Mouse (Mus musculus) kidney, postnatal 0 days (tissue): ENCODE results near the gene Ppt2. TPM values are rescaled to one million over a fixed set of nuclear protein-coding genes. Genes with fewer than 3 reads are reported as not detected.

ENCODE experiments used
- ATAC-seq: fragments of 200-750 bp; cut with Nextera tagmentation; replicated peaks from 2 replicates; pipeline ENCODE4 v1.8.0; 2017; ENCODE audit warnings: low read depth, moderate number of reproducible peaks, moderate TSS enrichment, moderate library complexity; ENCODE audit not compliant: low FRiP score
- DNase-seq: peaks from one replicate; pipeline ENCODE4 v3.0.0-alpha.2; 2016; ENCODE audit warnings: low spot score
- H3K27ac ChIP-seq: fragments of 300-500 bp; sonication (generic); 2 replicates; pipeline ENCODE4 v1.5.1; 2014; ENCODE audit warnings: mild to moderate bottlenecking
- H3K27me3 ChIP-seq: fragments of 300-500 bp; sonication (generic); 2 replicates; pipeline ENCODE4 v1.6.1; 2014; ENCODE audit warnings: low read length, mixed read lengths; ENCODE audit not compliant: insufficient read depth
- H3K36me3 ChIP-seq: fragments of 300-500 bp; sonication (generic); 2 replicates; pipeline ENCODE4 v1.6.1; 2014; ENCODE audit warnings: low read length, mixed read lengths; ENCODE audit not compliant: insufficient read depth
- H3K4me1 ChIP-seq: fragments of 300-500 bp; sonication (generic); replicated peaks from 2 replicates; pipeline ENCODE4 v1.6.1; 2014; ENCODE audit warnings: antibody characterized with exemption, low read length, mixed read lengths; ENCODE audit not compliant: insufficient read depth
- H3K4me2 ChIP-seq: fragments of 300-500 bp; sonication (generic); 2 replicates; pipeline ENCODE4 v1.6.1; 2014; ENCODE audit warnings: mild to moderate bottlenecking, low read length, moderate library complexity, mixed read lengths
- H3K4me3 ChIP-seq: fragments of 300-500 bp; sonication (generic); replicated peaks from 2 replicates; pipeline ENCODE4 v1.5.1; 2014; ENCODE audit warnings: low read depth, low read length
- H3K9ac ChIP-seq: fragments of 300-500 bp; sonication (generic); 2 replicates; pipeline ENCODE4 v1.6.1; 2014; ENCODE audit warnings: low read depth, low read length
- H3K9me3 ChIP-seq: fragments of 300-500 bp; sonication (generic); replicated peaks from 2 replicates; pipeline ENCODE4 v1.6.1; 2016; ENCODE audit warnings: low read length, inconsistent platforms, mixed read lengths
- CTCF ChIP-seq: IDR thresholded peaks from 2 replicates; pipeline ENCODE4 v1.5.1; 2016; ENCODE audit warnings: antibody characterized with exemption, low read depth, mild to moderate bottlenecking, moderate library complexity
- WGBS: fragments of 180-500 bp; shearing (Covaris S2); extraction: QIAGEN DNeasy Blood & Tissue Kit; methylation state at CpG from one replicate; pipeline ENCODE4 v1.1.7; 2014; 5-methylcytosine and 5-hydroxymethylcytosine counted together
- polyA plus RNA-seq: library from polyadenylated mRNA; unstranded; fragments of >200 nt; fragmentation: Nextera tagmentation; extraction: Ambion mirVana; gene quantifications from 2 replicates; pipeline ENCODE4 v1.2.1, GENCODE M21; 2015

Ppt2 gene
- polyA plus RNA-seq, 1 experiment from 2014 or later = 62.9 TPM

DNA sequence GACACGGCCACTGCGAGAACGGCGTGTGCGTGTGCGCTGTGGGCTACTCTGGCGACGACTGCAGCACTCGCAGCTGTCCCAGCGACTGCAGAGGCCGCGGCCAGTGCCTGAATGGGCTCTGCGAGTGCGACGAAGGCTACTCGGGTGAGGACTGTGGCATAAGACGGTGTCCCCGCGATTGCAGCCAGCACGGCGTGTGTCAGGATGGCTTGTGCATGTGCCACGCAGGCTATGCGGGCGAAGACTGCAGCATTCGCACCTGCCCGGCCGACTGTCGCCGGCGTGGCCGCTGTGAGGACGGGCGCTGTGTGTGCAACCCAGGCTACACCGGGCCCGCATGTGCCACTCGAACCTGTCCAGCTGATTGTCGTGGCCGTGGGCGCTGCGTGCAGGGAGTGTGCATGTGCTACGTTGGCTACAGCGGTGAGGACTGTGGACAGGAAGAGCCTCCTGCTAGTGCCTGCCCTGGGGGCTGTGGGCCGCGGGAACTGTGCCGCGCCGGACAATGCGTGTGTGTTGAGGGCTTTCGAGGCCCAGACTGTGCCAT lies 44.0 kb upstream of the Ppt2 start:
- 37% methylated on average over 49 of the region's 49 CpGs for WGBS
- DNase-seq = no peak
- ATAC-seq = no peak
- H3K27ac ChIP-seq = no peak overlapping the region
- H3K4me3 ChIP-seq = peak overlapping the region; percentile 29
- peaks cover 32% of the 10 kb centered on the region for H3K27me3 ChIP-seq
- no peaks in the 10 kb centered on the region for H3K9me3 ChIP-seq
- peak overlapping the region; percentile 50 for H3K4me2 ChIP-seq
- H3K9ac ChIP-seq = no peak overlapping the region
- H3K4me1 ChIP-seq = peaks cover 13% of the 10 kb centered on the region; the same call in 1 of the 2 replicates
- TF ChIP-seq CTCF = no peak
- H3K36me3 ChIP-seq = no peaks in the 10 kb centered on the region

DNA sequence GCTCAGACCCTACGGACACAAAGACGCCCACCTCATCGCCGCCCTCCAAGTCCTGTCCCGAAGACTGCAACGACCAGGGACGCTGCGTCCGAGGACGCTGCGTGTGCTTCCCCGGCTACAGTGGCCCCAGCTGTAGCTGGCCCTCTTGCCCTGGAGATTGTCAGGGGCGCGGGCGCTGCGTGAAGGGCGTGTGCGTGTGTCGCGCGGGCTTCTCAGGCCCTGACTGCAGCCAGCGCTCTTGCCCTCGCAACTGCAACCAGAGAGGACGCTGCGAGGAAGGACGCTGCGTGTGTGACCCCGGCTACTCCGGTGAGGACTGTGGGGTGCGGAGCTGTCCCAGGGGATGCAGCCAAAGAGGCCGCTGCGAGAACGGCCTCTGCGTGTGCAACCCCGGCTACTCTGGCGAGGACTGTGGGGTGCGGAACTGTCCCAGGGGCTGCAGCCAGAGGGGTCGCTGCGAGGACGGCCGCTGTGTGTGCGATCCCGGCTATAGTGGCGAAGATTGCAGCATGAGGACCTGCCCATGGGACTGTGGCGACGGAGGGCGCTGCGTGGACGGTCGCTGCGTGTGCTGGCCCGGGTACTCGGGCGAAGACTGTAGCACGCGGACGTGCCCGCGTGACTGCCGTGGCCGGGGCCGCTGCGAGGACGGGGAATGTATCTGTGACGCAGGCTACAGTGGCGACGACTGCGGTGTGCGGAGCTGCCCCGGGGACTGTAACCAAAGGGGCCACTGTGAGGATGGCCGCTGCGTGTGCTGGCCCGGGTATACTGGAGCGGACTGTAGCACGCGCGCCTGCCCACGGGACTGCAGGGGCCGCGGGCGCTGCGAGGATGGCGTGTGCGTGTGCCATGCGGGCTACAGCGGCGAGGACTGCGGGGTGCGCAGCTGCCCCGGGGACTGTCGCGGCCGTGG lies 43.1 kb upstream of the Ppt2 start:
- H3K27ac ChIP-seq = no peak overlapping the region
- peak; percentile 33; the same call in 1 of the 2 replicates for ATAC-seq
- 10% methylated on average over 93 of the region's 93 CpGs for WGBS
- no peak overlapping the region for H3K9ac ChIP-seq
- peak; percentile 43 for DNase-seq
- H3K27me3 ChIP-seq = peaks cover 32% of the 10 kb centered on the region
- H3K4me3 ChIP-seq = peak overlapping the region; percentile 29
- H3K4me1 ChIP-seq = peaks cover 13% of the 10 kb centered on the region; the same call in 1 of the 2 replicates
- H3K36me3 ChIP-seq = no peaks in the 10 kb centered on the region
- H3K4me2 ChIP-seq = peak overlapping the region; percentile 50
- peak; percentile 42 for TF ChIP-seq CTCF
- H3K9me3 ChIP-seq = no peaks in the 10 kb centered on the region

DNA sequence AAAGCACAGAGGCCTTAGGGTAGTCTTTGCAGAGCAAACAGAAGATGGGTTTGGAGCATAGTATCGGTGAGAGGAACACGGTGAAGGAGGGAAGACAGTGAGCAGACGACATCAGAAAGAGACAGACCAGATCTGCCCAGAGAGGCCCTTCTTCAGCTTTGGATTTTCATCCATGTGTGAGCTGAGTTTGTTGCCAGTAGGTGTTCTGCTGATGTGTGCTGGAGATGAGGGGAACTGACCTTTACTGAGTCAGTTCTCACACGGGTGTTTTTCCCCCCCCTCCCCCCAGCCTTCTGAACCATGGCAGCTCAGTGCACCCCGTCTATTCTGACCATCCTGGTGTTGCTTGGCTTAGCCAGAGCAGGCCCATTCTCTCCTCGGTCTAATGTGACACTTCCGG lies 41.9 kb upstream of the Ppt2 start, which contains the start of gene Tnxb:
Gene Tnxb (plus strand): TSS at position 301 of the 400 bp plus-strand sequence.
- WGBS = 66% methylated on average over 7 of the region's 7 CpGs
- no peak for DNase-seq
- peak within 1 kb of the TSS; percentile 50 for H3K4me2 ChIP-seq
- H3K36me3 ChIP-seq = no peaks in the 10 kb centered on the region
- TF ChIP-seq CTCF = no peak
- H3K9me3 ChIP-seq = no peaks in the 10 kb centered on the region
- peak within 1 kb of the TSS; percentile 29 for H3K4me3 ChIP-seq
- peaks cover 13% of the 10 kb centered on the region; the same call in 1 of the 2 replicates for H3K4me1 ChIP-seq
- peaks cover 32% of the 10 kb centered on the region for H3K27me3 ChIP-seq
- no peak for ATAC-seq
- no peak within 1 kb of the TSS for H3K9ac ChIP-seq
- H3K27ac ChIP-seq = no peak within 1 kb of the TSS

DNA sequence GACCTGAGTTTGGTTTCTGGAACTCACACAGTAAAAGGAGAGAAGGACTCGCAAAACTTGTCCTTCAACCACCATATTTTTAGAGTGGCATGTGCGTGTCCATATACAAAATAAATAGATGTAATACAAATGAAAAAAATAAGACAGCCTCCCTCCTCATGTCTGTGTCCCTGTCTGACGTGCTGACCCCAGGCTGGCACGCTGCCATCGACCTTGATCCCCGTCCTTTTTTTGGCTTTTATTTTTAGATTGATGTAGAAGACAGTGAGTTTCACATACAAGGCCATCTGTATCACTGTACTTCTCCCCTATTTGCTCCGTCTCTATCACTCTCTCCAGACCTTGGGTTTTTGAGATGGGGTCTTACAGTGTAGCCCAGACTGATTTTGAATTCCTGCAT lies 36.2 kb upstream of the Ppt2 start:
- no peaks in the 10 kb centered on the region for H3K36me3 ChIP-seq
- ATAC-seq (no peak), DNase-seq (no peak)
- no peak overlapping the region for H3K27ac ChIP-seq
- H3K4me3 ChIP-seq = no peak overlapping the region
- TF ChIP-seq CTCF = no peak
- H3K4me1 ChIP-seq = peaks cover 18% of the 10 kb centered on the region; the same call in 1 of the 2 replicates
- H3K9me3 ChIP-seq = no peaks in the 10 kb centered on the region
- no peak overlapping the region for H3K9ac ChIP-seq
- H3K27me3 ChIP-seq = no peaks in the 10 kb centered on the region; the same call in 1 of the 2 replicates
- H3K4me2 ChIP-seq = no peak overlapping the region
- 75% methylated on average over 7 of the region's 7 CpGs for WGBS

DNA sequence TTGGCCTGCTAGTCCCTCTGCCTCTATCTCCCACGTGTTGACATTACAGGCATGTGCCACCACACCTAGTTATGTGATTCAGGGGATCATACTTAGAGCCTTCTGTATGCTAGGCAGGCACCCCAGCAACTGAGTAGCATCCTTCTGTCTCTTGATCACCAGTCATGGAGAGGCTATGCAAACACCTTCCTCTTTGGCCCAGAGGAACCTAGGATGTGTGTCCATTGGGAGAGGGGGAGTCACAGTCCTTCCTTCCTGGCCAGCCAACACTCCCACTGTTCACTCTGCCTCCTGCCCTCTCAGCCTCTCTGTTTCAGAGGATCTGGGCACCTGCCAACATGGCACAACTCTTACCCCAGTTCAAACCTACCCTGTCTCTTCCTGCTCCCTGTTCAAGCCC lies 35.2 kb upstream of the Ppt2 start:
- H3K9ac ChIP-seq = no peak overlapping the region
- H3K36me3 ChIP-seq = no peaks in the 10 kb centered on the region
- ATAC-seq = no peak
- TF ChIP-seq CTCF = no peak
- DNase-seq = no peak
- H3K4me1 ChIP-seq = peaks cover 18% of the 10 kb centered on the region; the same call in 1 of the 2 replicates
- H3K27me3 ChIP-seq = no peaks in the 10 kb centered on the region; the same call in 1 of the 2 replicates
- H3K27ac ChIP-seq = no peak overlapping the region
- no peak overlapping the region for H3K4me3 ChIP-seq
- WGBS = 43% methylated on average over 1 of the region's 1 CpGs
- H3K4me2 ChIP-seq = no peak overlapping the region
- H3K9me3 ChIP-seq = no peaks in the 10 kb centered on the region

DNA sequence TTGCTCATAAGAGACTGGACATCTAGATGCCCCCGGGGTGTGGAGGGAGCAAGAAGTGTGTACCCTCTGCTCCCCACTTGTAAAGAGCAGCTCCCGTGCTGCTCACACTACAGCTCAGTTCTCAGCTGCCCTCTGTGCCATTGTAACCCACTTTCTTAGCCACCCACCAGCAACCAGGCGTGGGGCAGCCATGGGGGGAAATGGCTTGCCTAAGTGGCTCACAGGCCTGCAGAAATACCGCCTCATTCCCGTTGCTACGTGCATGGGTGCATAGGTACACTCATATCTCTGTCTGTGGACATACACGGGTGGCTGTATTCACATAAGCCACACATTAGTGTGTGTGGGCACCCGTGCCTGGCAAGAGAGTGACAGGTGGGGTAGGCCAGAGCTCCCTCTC lies 34.7 kb upstream of the Ppt2 start:
- Histone ChIP-seq H3K4me3 (no peak overlapping the region), H3K4me2 (no peak overlapping the region), H3K4me1 (peaks cover 18% of the 10 kb centered on the region; the same call in 1 of the 2 replicates), H3K27me3 (no peaks in the 10 kb centered on the region; the same call in 1 of the 2 replicates), H3K9me3 (no peaks in the 10 kb centered on the region), H3K9ac (no peak overlapping the region), H3K36me3 (no peaks in the 10 kb centered on the region), H3K27ac (no peak overlapping the region)
- DNase-seq = no peak
- no peak for TF ChIP-seq CTCF
- 89% methylated on average over 8 of the region's 8 CpGs for WGBS
- ATAC-seq = no peak
